Mouse (Mus musculus): ENCODE results near the gene Srp54c.
"Not testable (repeated sequence)": the region's sequence is repeated elsewhere in the genome, so short reads cannot be mapped to it uniquely, and the experiment has no call there.

GRCm38 (mm10) chr12:55187686-55188085, 42.3 kb upstream of the Srp54c start:
- TF ChIP-seq POLR2A (IDR thresholded peaks at IDR 0.05; ENCODE audit: control insufficient read depth, extremely low read depth, insufficient read depth, low read length, poor library complexity); CTCF (IDR thresholded peaks at IDR 0.05; ENCODE audit: borderline replicate concordance, control insufficient read depth, extremely low read depth, insufficient read depth, low read length, poor library complexity): not testable (repeated sequence)

Measured in thymus, adult 2 months (tissue).